Mouse (Mus musculus): ENCODE results near the gene Dmwd.

- TF ChIP-seq CTCF (IDR thresholded peaks at IDR 0.05; ENCODE audit: low read depth) (peak; percentile 91), EP300 (IDR thresholded peaks at IDR 0.05; ENCODE audit: low read depth) (no peak)
These were observed 12.8 kb downstream of the Dmwd start for GRCm38 (mm10) chr7:19088813-19089212.

All from liver, postnatal 0 days (tissue).